Mouse (Mus musculus) midbrain, postnatal 0 days (tissue): ENCODE data around the gene Neu1. TPM values are rescaled to one million over a fixed set of nuclear protein-coding genes. Genes with fewer than 3 reads are reported as not detected.

Experiments used
- ATAC-seq: fragments of 200-750 bp; cut with Nextera tagmentation; 2 replicates; pipeline ENCODE4 v1.8.0; 2017; ENCODE audit warnings: moderate number of reproducible peaks, mild to moderate bottlenecking, moderate TSS enrichment, moderate library complexity; ENCODE audit not compliant: low FRiP score
- DNase-seq: peaks from one replicate; pipeline ENCODE4 v3.0.0-alpha.2; 2015; ENCODE audit warnings: low spot score
- H3K27ac ChIP-seq: fragments of 300-500 bp; sonication (generic); 2 replicates; pipeline ENCODE4 v1.5.1; 2014; ENCODE audit warnings: low read depth, mild to moderate bottlenecking, low read length, mixed read lengths
- H3K27me3 ChIP-seq: fragments of 300-500 bp; sonication (generic); 2 replicates; pipeline ENCODE4 v1.6.1; 2014; ENCODE audit warnings: low read length, control low read depth, mixed read lengths; ENCODE audit not compliant: insufficient read depth
- H3K36me3 ChIP-seq: fragments of 300-500 bp; sonication (generic); 2 replicates; pipeline ENCODE4 v1.6.1; 2014; ENCODE audit warnings: low read length, control low read depth, mixed read lengths; ENCODE audit not compliant: insufficient read depth
- H3K4me1 ChIP-seq: fragments of 300-500 bp; sonication (generic); 2 replicates; pipeline ENCODE4 v1.6.1; 2014; ENCODE audit warnings: mild to moderate bottlenecking, control low read depth, antibody characterized with exemption, low read length, mixed read lengths; ENCODE audit not compliant: insufficient read depth
- H3K4me2 ChIP-seq: fragments of 300-500 bp; sonication (generic); 2 replicates; pipeline ENCODE4 v1.6.1; 2014; ENCODE audit warnings: low read depth, mild to moderate bottlenecking, low read length, mixed read lengths; ENCODE audit not compliant: poor library complexity, severe bottlenecking
- H3K4me3 ChIP-seq: fragments of 300-500 bp; sonication (generic); 2 replicates; pipeline ENCODE4 v1.5.1; 2014; ENCODE audit warnings: low read depth, mild to moderate bottlenecking, low read length, moderate library complexity
- H3K9ac ChIP-seq: fragments of 300-500 bp; sonication (generic); replicated peaks from 2 replicates; pipeline ENCODE4 v1.6.1; 2014; ENCODE audit warnings: mild to moderate bottlenecking, low read length, moderate library complexity, mixed read lengths; ENCODE audit not compliant: poor library complexity, severe bottlenecking
- H3K9me3 ChIP-seq: fragments of 300-500 bp; sonication (generic); 2 replicates; pipeline ENCODE4 v1.6.1; 2016; ENCODE audit warnings: low read length, control low read depth
- CTCF ChIP-seq: IDR thresholded peaks from 2 replicates; pipeline ENCODE4 v1.5.1; 2016; ENCODE audit warnings: antibody characterized with exemption, mild to moderate bottlenecking
- WGBS: fragments of 180-500 bp; shearing (Covaris S2); extraction: QIAGEN DNeasy Blood & Tissue Kit; methylation state at CpG from one replicate; pipeline ENCODE4 v1.1.7; 2014; 5-methylcytosine and 5-hydroxymethylcytosine counted together
- polyA plus RNA-seq: library from polyadenylated mRNA; unstranded; fragments of >200 nt; fragmentation: Nextera tagmentation; extraction: Ambion mirVana; gene quantifications from 2 replicates; pipeline ENCODE4 v1.2.1, GENCODE M21; 2015
- total RNA-seq: library from RNA; depleted of rRNA; stranded (reverse); fragments of >200 nt; gene quantifications from 2 replicates; pipeline ENCODE4 v1.2.3, GENCODE M21; 2014

Gene Neu1
- total and polyA plus RNA-seq, 2 experiments from 2014 or later, result 42.7 to 96.3 TPM

GRCm38 (mm10) chr17:34951636-34952377, 20.8 kb downstream of the Neu1 start:
- no peak for TF ChIP-seq CTCF
- peak; percentile 3; the same call in 1 of the 2 replicates for ATAC-seq
- under 1% methylated on average over 29 of the region's 29 CpGs for WGBS

GRCm38 (mm10) chr17:34952378-34953040, 21.5 kb downstream of the Neu1 start:
- peak; percentile 80 for TF ChIP-seq CTCF
- no peaks in the 10 kb centered on the region for H3K9me3 ChIP-seq
- 0 out of 2 replicates have a peak, but pooled peaks cover 5% of the 10 kb centered on the region for H3K4me1 ChIP-seq
- H3K4me2 ChIP-seq, result peak overlapping the region; percentile 77
- H3K36me3 ChIP-seq, result peaks cover 7% of the 10 kb centered on the region; the same call in 1 of the 2 replicates
- H3K27ac ChIP-seq, result peak overlapping the region; percentile 93
- peak overlapping the region; percentile 88 for H3K4me3 ChIP-seq
- H3K27me3 ChIP-seq, result peaks cover 6% of the 10 kb centered on the region; the same call in 1 of the 2 replicates
- ATAC-seq, result peak; percentile 85
- peak overlapping the region; percentile 97 for H3K9ac ChIP-seq
- WGBS, result under 1% methylated on average over 23 of the region's 23 CpGs
- peak; percentile 84 for DNase-seq

More at GRCm38 (mm10) chr17:34951636-34952377, 20.8 kb downstream of the Neu1 start:
- 0 out of 2 replicates have a peak, but pooled peaks cover 5% of the 10 kb centered on the region for H3K4me1 ChIP-seq
- no peaks in the 10 kb centered on the region for H3K9me3 ChIP-seq
- peak overlapping the region; percentile 77 for H3K4me2 ChIP-seq
- DNase-seq, result peak; percentile 44
- peaks cover 7% of the 10 kb centered on the region; the same call in 1 of the 2 replicates for H3K36me3 ChIP-seq
- peaks cover 6% of the 10 kb centered on the region; the same call in 1 of the 2 replicates for H3K27me3 ChIP-seq
- peak overlapping the region; percentile 97 for H3K9ac ChIP-seq
- peak overlapping the region; percentile 88 for H3K4me3 ChIP-seq
- H3K27ac ChIP-seq, result peak overlapping the region; percentile 93

DNA sequence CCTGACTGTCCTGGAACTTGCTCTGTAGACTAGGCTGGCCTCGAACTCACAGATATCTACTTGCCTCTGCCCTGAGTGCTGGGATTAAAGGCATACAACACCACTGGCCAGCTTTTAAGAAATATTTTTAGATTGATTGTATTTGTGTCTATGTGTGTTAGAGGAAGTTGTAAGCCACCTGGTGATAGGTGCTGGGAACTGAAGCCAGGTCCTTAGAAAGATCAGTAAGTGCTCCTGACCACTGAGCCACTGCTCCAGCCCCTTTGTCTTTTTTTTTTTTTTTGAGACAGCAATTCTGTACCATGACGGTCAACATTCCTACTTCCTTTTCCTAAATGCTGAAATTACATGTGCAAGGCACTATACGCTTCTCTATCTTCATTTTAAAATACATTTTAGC, 22.2 kb downstream of the Neu1 start:
- 86% methylated on average over 3 of the region's 3 CpGs for WGBS
- Histone ChIP-seq H3K27ac (no peak overlapping the region), H3K36me3 (peaks cover 7% of the 10 kb centered on the region; the same call in 1 of the 2 replicates), H3K4me1 (0 out of 2 replicates have a peak, but pooled peaks cover 5% of the 10 kb centered on the region), H3K9me3 (no peaks in the 10 kb centered on the region), H3K4me2 (no peak overlapping the region), H3K9ac (no peak overlapping the region), H3K4me3 (no peak overlapping the region), H3K27me3 (peaks cover 6% of the 10 kb centered on the region; the same call in 1 of the 2 replicates)
- no peak for TF ChIP-seq CTCF
- DNase-seq (no peak), ATAC-seq (no peak)

DNA sequence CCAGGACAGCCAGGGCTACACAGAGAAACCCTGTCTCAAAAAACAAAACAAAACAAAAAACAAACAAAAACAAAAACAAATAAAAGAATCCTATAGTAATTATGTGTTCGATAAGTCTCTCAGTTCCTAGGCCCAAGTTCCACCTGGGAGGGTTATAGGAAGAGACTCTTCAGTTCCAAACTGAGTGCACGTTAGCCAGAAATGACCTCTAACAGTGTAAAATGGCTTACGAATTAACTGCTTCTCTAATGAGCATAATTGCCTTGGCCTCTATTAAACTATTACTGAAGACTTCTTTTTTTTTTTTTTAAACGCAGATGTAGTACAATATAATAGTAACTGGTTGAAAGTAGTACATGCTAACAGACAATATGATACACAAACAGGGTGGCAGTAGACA, 22.9 kb downstream of the Neu1 start:
- no peak for TF ChIP-seq CTCF
- Histone ChIP-seq H3K4me2 (no peak overlapping the region), H3K9ac (no peak overlapping the region), H3K27me3 (peaks cover 6% of the 10 kb centered on the region; the same call in 1 of the 2 replicates), H3K9me3 (no peaks in the 10 kb centered on the region), H3K36me3 (peaks cover 7% of the 10 kb centered on the region; the same call in 1 of the 2 replicates), H3K4me3 (no peak overlapping the region), H3K27ac (no peak overlapping the region), H3K4me1 (0 out of 2 replicates have a peak, but pooled peaks cover 5% of the 10 kb centered on the region)
- ATAC-seq (no peak), DNase-seq (no peak)
- 93% methylated on average over 4 of the region's 4 CpGs for WGBS

DNA sequence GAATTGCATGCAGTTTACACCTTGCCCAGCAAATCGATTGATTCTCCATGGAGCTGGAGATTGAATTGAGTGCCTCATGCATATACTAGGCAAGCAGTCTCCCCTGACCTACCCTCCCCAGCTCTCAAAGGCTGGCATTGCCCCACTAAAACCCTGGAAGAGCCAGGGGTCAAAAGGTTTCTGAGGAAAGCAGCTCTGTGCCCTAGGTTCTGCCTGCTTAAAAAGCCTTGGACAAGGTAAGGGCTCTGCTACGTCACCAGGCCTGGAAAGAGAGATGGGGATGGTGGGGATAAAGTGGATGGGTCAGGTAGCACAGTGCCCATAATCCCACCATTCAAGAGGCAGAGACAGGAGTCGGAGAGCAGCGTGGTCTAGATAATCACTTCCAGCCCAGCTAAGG, 23.8 kb downstream of the Neu1 start:
- 74% methylated on average over 4 of the region's 4 CpGs for WGBS
- Histone ChIP-seq H3K9ac (no peak overlapping the region), H3K36me3 (peaks cover 7% of the 10 kb centered on the region; the same call in 1 of the 2 replicates), H3K4me1 (0 out of 2 replicates have a peak, but pooled peaks cover 5% of the 10 kb centered on the region), H3K27me3 (peaks cover 6% of the 10 kb centered on the region; the same call in 1 of the 2 replicates), H3K4me2 (no peak overlapping the region), H3K27ac (no peak overlapping the region), H3K9me3 (no peaks in the 10 kb centered on the region), H3K4me3 (no peak overlapping the region)
- DNase-seq, result no peak
- no peak for ATAC-seq
- no peak for TF ChIP-seq CTCF
